Mouse (Mus musculus) erythroid progenitor cell, adult 5-6 weeks (primary cell): ENCODE data around the gene Rpl23a. TPM values are rescaled to one million over a fixed set of nuclear protein-coding genes. Genes with fewer than 3 reads are reported as not detected.
"Not testable (repeated sequence)": the region's sequence is repeated elsewhere in the genome, so short reads cannot be mapped to it uniquely, and the experiment has no call there.

Source experiments
- ATAC-seq: replicated peaks from 2 replicates; pipeline ENCODE4 v1.8.0; 2016; ENCODE audit warnings: moderate number of reproducible peaks, mild to moderate bottlenecking, moderate TSS enrichment, inconsistent platforms; ENCODE audit not compliant: poor library complexity, low FRiP score, severe bottlenecking
- total RNA-seq, 2 experiments: library from RNA; stranded (forward) in 1 of 2; stranded (reverse) in 1 of 2; fragments of 150-400 nt in 1 of 2; fragments of 186-747, 209-891 nt in 1 of 2; gene quantifications; 2 replicates each; pipeline versions ENCODE4 v1.2.3 to v1.2.4; 2015 to 2017; ENCODE audit warnings: low replicate concordance in 2 of 2

Rpl23a gene
- total RNA-seq, 2 experiments from 2014 or later = 1,012 to 1,034 TPM

GRCm38 (mm10) chr11:78188331-78189233 lies 5.2 kb upstream of the Rpl23a start, which contains the start of gene Rab34:
TSS of gene Rab34 (plus strand) at chr11:78188430.
- ATAC-seq = no peak

DNA sequence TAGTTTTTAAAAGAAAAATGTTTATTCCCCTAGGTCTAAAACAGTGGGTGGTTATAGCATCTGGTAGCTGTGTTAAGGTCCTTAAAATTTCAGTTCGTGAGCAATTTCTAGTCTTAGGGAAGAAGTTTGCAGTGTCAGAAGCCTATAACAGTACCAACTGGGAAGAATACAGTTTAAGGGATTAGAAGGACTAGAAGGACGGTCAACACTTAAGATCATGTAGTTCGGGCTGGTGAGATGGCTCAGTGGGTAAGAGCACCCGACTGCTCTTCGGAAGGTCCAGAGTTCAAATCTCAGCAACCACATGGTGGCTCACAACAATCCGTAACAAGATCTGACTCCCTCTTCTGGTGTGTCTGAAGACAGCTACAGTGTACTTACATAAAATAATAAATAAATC lies 1.3 kb upstream of the Rpl23a start:
- ATAC-seq = not testable (repeated sequence)

- no peak for ATAC-seq
These were observed 615 bp upstream of the Rpl23a start for GRCm38 (mm10) chr11:78183884-78184514.

GRCm38 (mm10) chr11:78182450-78182849 lies 934 bp downstream of the Rpl23a start:
- no peak for ATAC-seq

GRCm38 (mm10) chr11:78181830-78182357 lies 1.5 kb downstream of the Rpl23a start:
- no peak for ATAC-seq

GRCm38 (mm10) chr11:78180081-78180761 lies 3.2 kb downstream of the Rpl23a start:
- no peak for ATAC-seq

DNA sequence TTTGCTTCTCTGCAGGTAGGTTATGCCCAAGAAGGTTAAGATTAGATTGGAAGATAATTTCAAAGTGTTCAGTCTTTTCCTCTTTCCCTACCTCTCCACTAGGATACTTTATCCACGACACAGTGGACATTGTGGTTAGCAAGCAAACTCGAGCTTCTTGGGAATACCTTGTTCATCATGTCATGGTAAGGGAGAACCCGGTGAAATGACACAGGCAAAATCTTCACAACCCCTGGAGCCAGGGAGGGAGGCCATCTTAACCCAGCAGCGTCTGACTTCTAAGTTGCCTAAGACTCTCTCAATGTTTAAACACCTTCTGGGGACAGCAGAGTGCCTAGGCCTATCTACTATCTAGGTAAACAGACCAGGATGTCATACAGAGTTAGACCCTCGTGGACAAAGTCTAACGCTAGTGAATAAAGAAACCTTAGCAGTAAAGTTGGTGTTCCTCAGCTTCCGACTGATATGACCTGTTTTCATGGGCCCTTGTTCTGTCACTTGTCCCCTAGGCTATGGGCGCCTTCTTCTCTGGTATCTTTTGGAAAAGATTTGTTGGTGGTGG lies 3.9 kb downstream of the Rpl23a start:
- ATAC-seq = no peak

DNA sequence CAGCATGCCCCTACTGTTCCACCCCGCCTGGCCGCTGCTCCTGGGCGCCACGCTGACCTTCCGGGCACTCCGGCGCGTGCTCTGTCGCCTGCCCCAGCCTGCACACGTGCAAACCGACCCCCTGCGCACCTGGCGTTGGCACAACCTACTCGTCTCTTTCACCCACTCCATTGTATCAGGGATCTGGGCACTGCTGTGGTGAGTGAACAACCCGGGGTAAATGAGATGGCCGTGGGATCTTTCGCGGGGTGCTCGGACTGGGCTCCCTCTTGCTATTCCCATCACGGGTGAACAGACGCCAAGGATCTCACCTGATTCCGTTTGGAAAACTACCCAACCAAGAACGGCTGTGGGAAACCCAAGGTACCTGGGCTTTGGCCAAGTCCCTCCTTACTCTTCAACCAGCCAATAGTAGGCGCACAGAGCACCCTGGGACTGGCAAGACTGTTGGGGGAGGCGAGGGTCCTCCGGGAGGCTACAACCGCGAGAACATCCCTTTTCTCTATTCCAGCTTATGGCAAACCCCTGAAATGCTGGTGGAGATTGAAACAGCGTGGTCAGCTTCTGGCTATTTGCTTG lies 4.4 kb downstream of the Rpl23a start:
- no peak for ATAC-seq

DNA sequence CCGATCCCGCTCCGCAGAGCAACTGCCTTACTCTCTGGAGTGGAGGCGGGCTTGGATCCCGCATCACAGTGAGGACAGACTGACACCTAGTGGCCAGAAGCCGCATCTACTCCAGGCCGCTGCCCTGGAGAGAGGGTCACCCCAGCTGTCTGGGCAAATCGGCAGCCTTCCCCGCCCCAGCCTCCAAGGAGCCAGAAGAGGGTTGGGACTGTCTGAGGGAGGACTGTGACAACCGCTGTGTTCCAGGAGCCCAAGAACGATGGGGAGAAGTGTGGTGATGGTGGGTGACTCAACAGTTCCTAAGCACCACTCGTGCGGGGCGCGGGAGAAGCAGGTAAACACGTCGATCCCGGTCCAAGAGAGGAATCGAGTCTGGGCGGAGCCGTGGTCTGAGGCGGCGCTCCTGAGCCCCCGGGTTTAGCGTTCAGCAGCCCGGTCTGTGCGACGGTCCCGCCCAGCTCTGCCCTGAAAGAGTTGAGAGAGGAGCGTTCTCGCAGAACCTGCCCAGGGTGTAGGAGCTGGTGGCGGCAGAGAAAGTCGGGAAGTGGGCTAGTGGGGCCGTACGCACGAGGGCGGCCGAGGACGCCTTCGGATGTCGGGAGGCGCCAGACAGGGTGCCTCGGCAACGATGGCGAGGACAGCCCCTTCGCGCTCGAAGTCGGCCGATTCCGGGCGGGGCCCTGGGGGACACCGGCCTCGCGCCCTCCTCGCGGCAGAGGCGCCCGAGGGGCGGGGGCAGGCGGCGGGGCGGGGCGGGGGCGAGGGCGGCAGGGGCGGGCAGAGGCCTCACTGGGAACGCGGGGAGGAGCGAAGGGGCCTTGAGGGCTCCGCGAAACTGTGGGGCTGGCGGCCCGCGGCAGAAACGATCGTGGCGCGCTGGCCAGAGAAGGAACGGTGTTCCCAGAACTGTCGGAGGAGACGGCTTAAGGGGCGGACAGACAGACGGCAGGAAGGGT lies 5.2 kb downstream of the Rpl23a start:
- ATAC-seq = peak; percentile 65

DNA sequence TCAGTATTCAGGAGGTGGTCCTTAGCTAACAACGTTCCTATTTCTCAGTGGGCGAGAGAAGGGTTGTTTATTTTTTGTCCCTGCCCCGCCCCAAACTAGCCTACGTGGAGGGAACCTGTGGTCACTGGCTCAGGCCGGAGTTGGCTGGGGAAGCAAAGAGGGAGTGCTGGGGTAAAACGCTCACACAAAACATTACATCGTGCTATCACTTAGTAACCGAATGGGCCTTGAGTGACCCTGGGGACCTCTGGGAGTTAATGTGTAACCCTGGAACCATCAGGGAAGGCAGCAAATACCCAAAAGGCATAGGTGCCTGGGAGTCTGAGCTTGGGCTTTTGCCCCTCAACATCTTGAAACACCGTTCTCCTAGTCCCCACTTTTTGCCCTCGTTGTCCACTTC lies 5.9 kb downstream of the Rpl23a start:
- peak; percentile 41 for ATAC-seq

DNA sequence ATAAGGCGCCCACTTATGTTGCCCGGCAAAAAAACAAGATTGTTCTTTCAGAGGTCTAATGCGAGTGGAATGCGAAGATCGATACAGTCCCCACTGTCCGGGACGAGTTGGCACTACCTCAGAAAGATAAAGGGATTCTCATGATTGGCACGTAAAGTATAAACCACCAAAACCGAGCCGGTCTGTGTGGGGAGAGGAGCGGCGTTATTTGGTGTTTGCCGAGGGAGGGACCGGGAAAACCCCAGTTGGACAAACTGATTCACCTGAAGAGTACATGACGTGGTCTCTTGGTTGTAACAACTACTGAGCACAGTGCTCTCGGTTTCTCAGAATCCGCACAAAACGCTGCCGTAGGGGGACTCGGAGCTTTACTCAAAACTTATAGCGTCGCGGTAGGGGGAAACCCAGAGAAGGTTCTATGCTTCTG lies 6.5 kb downstream of the Rpl23a start:
- ATAC-seq = peak; percentile 7; the same call in 1 of the 2 replicates

GRCm38 (mm10) chr11:78176402-78176862 lies 7.0 kb downstream of the Rpl23a start, which contains the start of the genes Nek8 and Tlcd1:
TSS of gene Nek8 (minus strand) at chr11:78176675.
TSS of gene Tlcd1 (plus strand) at chr11:78176711.
- peak; percentile 64 for ATAC-seq

DNA sequence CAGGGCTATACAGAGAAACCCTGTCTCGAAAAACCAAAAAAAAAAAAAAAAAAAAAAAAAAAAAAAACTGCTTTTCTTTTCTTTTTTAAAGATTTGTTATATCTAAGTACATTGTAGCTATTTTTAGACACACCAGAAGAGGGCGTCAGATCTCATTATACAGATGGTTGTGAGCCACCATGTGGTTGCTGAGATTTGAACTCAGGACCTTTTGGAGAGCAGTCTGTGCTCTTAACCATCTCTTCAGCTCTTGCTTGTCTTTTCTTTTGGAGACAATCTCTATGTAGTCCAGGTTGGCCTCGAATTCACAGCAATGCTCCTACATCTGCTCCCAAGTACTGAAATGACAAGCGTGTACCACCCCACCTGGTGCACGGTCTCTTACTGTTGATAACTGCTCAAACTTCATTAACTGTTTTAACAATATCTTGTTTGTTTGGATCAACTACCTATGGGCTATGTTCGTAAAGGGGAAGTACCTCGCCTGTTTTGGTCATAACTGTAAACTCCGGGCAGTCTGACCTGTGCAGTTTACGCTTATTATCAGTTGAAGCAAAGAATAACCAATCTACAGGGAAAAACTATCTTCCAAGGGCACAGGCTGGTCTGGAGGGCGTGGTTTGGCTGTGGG lies 7.5 kb downstream of the Rpl23a start:
- peak; percentile 62 for ATAC-seq

- ATAC-seq = no peak
These were observed 8.9 kb downstream of the Rpl23a start for GRCm38 (mm10) chr11:78174506-78174905.

DNA sequence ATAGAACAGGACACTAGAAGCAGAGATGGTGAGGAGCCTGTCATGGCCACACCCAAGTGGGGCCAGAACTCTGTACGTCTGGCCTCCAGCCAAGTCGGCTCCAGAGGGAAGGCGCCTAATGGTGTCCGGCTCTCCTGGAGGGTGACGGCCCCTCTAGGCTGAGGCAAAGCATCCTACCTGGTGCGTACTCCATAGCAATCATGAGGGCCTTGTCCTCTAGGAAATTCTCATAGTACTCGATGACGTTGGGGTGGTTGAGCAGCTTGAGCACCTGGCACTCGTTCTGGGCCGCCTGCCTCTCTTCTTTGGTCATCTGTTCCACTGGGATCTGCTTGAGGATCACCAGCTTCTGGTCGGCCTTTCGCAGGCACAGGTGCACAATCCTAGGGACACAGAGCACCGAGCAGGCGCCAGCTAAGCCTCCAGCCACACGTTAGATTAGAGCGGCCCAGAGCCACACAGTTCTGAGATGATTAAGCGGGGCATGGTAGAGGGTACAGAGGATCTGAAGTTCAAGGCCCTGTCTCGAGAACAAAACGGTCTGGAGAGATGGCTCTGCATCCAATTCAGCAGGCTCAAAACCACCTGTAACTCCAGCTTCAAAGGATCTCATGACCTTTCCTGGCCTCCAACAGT lies 10.5 kb downstream of the Rpl23a start:
- ATAC-seq = no peak

DNA sequence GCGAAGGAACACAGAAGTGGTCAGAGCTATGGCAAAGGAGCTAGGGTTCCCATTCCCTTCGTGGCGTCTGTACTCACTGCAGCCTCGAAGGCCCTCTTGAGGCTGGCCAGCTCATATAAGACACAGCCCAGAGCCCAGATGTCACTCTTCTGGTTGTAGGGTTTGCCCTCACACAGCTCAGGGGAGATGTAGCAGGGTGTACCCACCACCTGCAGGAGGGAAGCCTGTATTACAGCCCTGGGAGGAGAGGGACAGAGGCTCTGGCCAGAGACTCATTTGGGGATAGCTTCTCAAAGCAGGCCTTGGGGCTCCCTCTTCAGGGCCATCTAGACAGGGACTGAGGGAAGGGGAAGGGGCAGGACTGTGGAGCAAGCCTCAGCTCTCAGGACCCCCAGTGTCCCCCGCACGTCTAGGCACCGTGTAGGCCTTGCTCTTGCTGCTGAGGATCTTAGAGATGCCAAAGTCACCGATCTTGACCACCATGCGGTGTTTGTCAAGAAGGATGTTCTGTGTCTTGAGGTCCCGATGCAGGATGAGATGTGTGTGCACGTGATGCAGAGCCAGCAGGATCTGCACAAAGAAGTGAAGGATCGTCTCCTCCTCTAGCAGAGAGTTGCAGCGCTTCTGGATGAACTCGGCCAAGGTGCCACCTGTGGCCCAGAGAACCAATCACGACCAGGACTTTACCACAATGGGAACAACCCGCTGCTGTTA lies 11.2 kb downstream of the Rpl23a start:
- ATAC-seq = no peak

- ATAC-seq = no peak
These were observed 12.1 kb downstream of the Rpl23a start for GRCm38 (mm10) chr11:78171328-78171727.
